Mouse (Mus musculus): ENCODE results near the gene Dlk1. TPM values are rescaled to one million over a fixed set of nuclear protein-coding genes. Genes with fewer than 3 reads are reported as not detected.

Dlk1 gene
- total and polyA plus RNA-seq, 2 experiments from 2014 or later, result 22.1 to 47.5 TPM

DNA sequence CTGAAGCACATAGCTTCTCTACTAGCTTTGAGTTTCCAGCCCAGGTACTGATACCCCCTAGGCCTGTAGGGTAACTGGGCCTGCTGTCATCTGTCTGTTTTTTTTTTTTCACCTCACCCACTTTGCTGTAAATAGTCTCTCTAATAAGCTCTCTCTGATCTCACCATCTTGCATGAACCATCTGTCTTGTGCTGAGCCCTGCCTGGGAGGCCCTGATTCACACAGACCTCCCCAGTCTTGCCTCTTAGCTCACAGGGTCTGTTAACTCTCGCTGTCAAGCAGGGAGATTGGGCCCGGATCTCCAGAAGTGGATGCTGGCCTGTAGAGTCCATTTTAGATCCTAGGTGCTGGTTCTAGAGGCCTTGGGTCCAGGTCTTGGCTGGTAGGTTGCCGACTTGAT lies 9.3 kb upstream of the Dlk1 start:
- no peak for DNase-seq (ENCODE audit: low spot score)
- no peak for ATAC-seq (ENCODE audit: low FRiP score)

DNA sequence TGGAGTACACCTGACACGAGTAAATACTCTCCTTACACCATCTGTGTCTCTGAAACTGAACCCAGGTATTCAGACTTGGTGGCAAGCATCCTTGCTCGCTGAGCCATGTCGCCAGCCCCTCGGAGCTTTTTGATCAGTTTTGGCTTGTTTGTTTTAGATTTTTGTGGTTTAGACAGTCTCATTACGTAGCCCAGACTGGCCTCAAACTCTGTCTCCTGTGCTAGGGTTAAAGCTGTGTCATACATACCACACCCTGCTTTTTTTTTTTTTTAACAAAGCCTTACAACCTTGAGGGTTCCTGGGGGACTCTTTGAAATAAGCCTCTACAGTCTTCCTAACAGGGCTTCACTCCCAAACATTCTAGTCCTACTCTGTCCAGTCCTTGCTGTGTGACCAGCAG lies 7.6 kb upstream of the Dlk1 start:
- H3K27me3 ChIP-seq (ENCODE audit: insufficient read depth, low read length), result peaks cover 45% of the 10 kb centered on the region
- TF ChIP-seq CTCF (IDR thresholded peaks at IDR 0.05), result no peak
- no peak overlapping the region for H3K9ac ChIP-seq (replicated peaks; ENCODE audit: low read length, poor library complexity, severe bottlenecking)
- no peak overlapping the region for H3K4me2 ChIP-seq (ENCODE audit: low read depth, low read length, poor library complexity, severe bottlenecking)
- no peak overlapping the region for H3K4me3 ChIP-seq (ENCODE audit: low read depth, low read length)
- ATAC-seq (ENCODE audit: low FRiP score), result no peak
- no peak for DNase-seq (ENCODE audit: low spot score)
- no peaks in the 10 kb centered on the region for H3K36me3 ChIP-seq (ENCODE audit: insufficient read depth, low read length)
- H3K27ac ChIP-seq (ENCODE audit: low read depth, low read length), result no peak overlapping the region
- H3K9me3 ChIP-seq (ENCODE audit: low read length), result no peaks in the 10 kb centered on the region
- WGBS, result 63% methylated on average over 5 of the region's 5 CpGs
- no peaks in the 10 kb centered on the region; the same call in 1 of the 2 replicates for H3K4me1 ChIP-seq (ENCODE audit: insufficient read depth, low read length)

More for the DNA sequence above, 9.3 kb upstream of the Dlk1 start:
- Histone ChIP-seq H3K27me3 (ENCODE audit: insufficient read depth, low read length) (peaks cover 37% of the 10 kb centered on the region), H3K27ac (ENCODE audit: low read depth, low read length) (no peak overlapping the region), H3K36me3 (ENCODE audit: insufficient read depth, low read length) (no peaks in the 10 kb centered on the region), H3K9me3 (ENCODE audit: low read length) (no peaks in the 10 kb centered on the region), H3K4me3 (ENCODE audit: low read depth, low read length) (no peak overlapping the region), H3K4me2 (ENCODE audit: low read depth, low read length, poor library complexity, severe bottlenecking) (no peak overlapping the region), H3K4me1 (ENCODE audit: insufficient read depth, low read length) (peaks cover 4% of the 10 kb centered on the region; the same call in 1 of the 2 replicates), H3K9ac (replicated peaks; ENCODE audit: low read length, poor library complexity, severe bottlenecking) (no peak overlapping the region)
- TF ChIP-seq CTCF (IDR thresholded peaks at IDR 0.05), result no peak
- WGBS, result 70% methylated on average over 3 of the region's 3 CpGs

DNA sequence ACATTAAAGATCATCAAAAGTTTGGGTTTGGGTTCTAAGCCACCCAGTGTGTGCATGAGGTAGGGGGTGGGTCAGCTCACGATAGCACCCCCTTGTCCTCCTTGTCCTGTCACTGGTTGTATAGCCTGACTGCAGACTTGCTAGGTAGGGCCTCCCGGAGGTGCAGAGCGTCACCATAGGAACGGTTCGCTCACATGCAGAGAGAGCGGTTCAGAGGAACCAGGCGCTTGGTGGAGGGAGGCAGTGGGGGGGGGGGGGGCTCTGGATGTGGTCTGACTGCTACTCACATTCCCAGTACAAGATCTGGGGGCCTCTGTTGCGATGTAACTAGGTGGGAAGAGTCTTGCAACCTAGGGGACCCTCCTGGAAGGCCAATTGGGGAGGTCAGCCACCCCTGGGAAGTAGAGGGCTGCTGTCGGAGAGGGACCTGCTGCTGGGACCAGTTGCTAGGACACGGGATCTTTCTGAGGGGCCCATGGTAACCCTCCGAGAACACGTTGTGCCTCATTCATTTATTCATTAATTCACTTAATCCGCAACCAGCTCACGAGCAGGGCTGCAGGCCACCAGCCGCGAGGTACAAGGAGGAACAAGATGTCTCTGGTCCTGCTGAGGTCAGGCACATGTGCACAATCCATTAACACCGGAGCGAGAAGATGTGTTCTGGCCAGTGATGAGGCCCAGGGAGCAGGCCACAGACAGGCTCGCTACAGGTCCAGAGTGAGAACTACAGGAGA lies 7.0 kb upstream of the Dlk1 start:
- H3K27me3 ChIP-seq (ENCODE audit: insufficient read depth, low read length), result peaks cover 49% of the 10 kb centered on the region

DNA sequence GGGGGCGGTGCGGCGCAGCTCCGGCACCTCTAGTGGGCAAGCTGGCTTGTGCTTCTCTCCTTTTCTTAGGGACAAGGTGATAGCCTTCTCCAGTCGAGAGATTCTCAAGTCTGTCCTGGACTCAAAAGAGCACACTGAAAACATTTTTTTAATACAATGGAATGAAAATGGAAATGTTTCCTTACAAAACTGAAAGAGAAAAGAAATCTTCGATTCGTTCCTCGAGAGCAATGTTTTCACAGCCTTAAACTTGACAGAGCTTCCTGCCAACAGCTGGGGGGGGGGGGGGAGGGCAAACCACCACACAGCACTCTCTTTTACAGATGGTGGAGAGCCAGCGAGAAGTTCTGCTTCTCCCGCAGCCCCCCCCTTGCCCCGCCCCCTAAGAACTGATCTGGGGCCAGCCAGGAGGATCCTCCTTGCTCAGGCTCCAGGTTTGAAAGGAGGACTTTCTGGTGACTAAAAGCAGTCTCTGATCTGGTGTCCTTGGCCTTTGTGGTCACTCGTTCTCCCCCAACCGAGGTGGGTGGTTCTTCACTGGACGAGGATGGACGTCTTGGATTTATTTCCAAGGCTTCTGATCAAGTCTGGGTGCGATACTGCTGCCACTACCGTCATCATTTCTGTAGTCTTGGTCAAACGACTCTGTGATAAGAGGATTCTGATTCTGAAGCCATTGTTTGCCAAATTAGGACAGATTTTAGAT lies 6.2 kb upstream of the Dlk1 start:
- H3K36me3 ChIP-seq (ENCODE audit: insufficient read depth, low read length), result no peaks in the 10 kb centered on the region
- peaks cover 54% of the 10 kb centered on the region for H3K27me3 ChIP-seq (ENCODE audit: insufficient read depth, low read length)
- no peaks in the 10 kb centered on the region; the same call in 1 of the 2 replicates for H3K4me1 ChIP-seq (ENCODE audit: insufficient read depth, low read length)
- 4% methylated on average over 18 of the region's 18 CpGs for WGBS
- TF ChIP-seq CTCF (IDR thresholded peaks at IDR 0.05), result peak; percentile 63
- peak overlapping the region; percentile 27 for H3K4me2 ChIP-seq (ENCODE audit: low read depth, low read length, poor library complexity, severe bottlenecking)
- no peak overlapping the region for H3K27ac ChIP-seq (ENCODE audit: low read depth, low read length)
- ATAC-seq (ENCODE audit: low FRiP score), result no peak
- H3K9me3 ChIP-seq (ENCODE audit: low read length), result no peaks in the 10 kb centered on the region
- DNase-seq (ENCODE audit: low spot score), result no peak
- H3K9ac ChIP-seq (replicated peaks; ENCODE audit: low read length, poor library complexity, severe bottlenecking), result no peak overlapping the region
- H3K4me3 ChIP-seq (ENCODE audit: low read depth, low read length), result no peak overlapping the region

More for the DNA sequence above, 7.0 kb upstream of the Dlk1 start:
- DNase-seq (ENCODE audit: low spot score), result peak; percentile 54
- Histone ChIP-seq H3K4me2 (ENCODE audit: low read depth, low read length, poor library complexity, severe bottlenecking) (peak overlapping the region; percentile 27), H3K4me1 (ENCODE audit: insufficient read depth, low read length) (no peaks in the 10 kb centered on the region; the same call in 1 of the 2 replicates), H3K9me3 (ENCODE audit: low read length) (no peaks in the 10 kb centered on the region), H3K36me3 (ENCODE audit: insufficient read depth, low read length) (no peaks in the 10 kb centered on the region), H3K9ac (replicated peaks; ENCODE audit: low read length, poor library complexity, severe bottlenecking) (no peak overlapping the region), H3K4me3 (ENCODE audit: low read depth, low read length) (no peak overlapping the region), H3K27ac (ENCODE audit: low read depth, low read length) (no peak overlapping the region)
- WGBS, result 5% methylated on average over 19 of the region's 19 CpGs
- peak; percentile 58; the same call in 1 of the 2 replicates for ATAC-seq (ENCODE audit: low FRiP score)
- TF ChIP-seq CTCF (IDR thresholded peaks at IDR 0.05), result no peak

DNA sequence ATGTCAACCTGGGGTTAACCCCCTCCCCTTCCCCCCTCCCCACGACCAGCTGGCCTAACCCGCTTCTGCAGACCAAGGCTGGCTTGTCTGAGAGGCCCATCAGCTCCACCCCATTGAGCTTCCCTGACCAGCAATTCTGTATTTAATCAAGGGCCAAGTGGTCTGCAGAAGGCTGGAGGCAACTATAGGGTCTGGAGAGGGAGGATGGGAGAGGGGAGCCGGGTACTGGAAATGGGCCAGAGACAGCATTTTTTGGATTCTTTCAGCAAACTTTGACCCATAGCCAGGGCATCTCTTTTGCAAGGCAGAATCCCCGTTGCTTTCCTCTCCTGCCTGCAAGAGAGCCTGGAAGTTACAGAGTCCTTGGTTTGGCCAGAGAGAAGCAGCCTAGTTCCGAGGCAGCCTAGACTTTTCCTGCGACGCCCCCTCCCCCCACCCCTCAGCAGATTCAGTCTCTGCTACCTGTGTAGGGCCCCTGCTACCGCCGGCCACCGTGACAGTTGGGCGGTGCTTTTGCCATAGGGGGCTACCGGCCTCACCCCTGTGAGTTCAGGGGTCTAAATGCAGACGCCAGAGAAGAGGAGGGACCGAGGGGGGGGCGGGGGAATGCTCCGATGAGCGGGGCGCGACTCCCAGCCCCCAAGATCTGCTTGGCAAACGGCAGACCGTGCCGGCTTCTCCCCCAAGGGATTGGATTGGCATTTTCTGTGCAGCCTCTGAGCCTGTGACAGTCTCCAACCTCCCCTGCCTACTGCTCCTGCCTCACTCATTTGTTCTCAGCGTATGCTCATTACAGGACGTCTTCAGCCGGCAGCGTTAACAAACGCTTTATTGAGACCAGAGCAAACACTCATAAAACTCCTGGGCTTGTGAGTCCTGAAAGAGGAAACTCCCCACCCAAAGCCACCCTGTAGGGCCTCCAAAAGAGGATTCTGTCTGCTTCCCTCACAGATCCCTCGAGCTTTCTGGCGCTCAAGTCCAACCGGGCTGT lies 2.9 kb upstream of the Dlk1 start:
- ATAC-seq (ENCODE audit: low FRiP score) (no peak), DNase-seq (ENCODE audit: low spot score) (no peak)
- WGBS, result under 1% methylated on average over 27 of the region's 30 CpGs
- H3K4me2 ChIP-seq (ENCODE audit: low read depth, low read length, poor library complexity, severe bottlenecking), result peak overlapping the region; percentile 52
- peak overlapping the region; percentile 26 for H3K4me3 ChIP-seq (ENCODE audit: low read depth, low read length)
- no peak overlapping the region for H3K9ac ChIP-seq (replicated peaks; ENCODE audit: low read length, poor library complexity, severe bottlenecking)
- H3K27me3 ChIP-seq (ENCODE audit: insufficient read depth, low read length), result peaks cover 61% of the 10 kb centered on the region
- TF ChIP-seq CTCF (IDR thresholded peaks at IDR 0.05), result no peak
- peaks cover 3% of the 10 kb centered on the region; the same call in 1 of the 2 replicates for H3K4me1 ChIP-seq (ENCODE audit: insufficient read depth, low read length)
- no peak overlapping the region for H3K27ac ChIP-seq (ENCODE audit: low read depth, low read length)
- no peaks in the 10 kb centered on the region for H3K36me3 ChIP-seq (ENCODE audit: insufficient read depth, low read length)
- H3K9me3 ChIP-seq (ENCODE audit: low read length), result no peaks in the 10 kb centered on the region

All from midbrain, postnatal 0 days (tissue).